Mouse (Mus musculus) layer of hippocampus, postnatal 25 days (tissue): ENCODE measurements around the gene Cdc26. TPM values are rescaled to one million over a fixed set of nuclear protein-coding genes. Genes with fewer than 3 reads are reported as not detected.

Experiments
- DNase-seq, 2 experiments: peaks; one replicate each; pipeline ENCODE4 v3.0.0; 2022; ENCODE audit warnings: mixed read lengths in 2 of 2, low spot score in 1 of 2; ENCODE audit errors: extremely low spot score in 1 of 2
- total RNA-seq, 2 experiments: library from RNA; stranded (reverse); gene quantifications; 2 replicates each; pipeline ENCODE4 v1.2.3; 2021

The Cdc26 gene
- total RNA-seq, 2 experiments from 2014 or later = 43.0 to 51.1 TPM

GRCm38 (mm10) chr4:62366291-62366690, 42.2 kb downstream of the Cdc26 start:
- DNase-seq = no peak

GRCm38 (mm10) chr4:62364299-62364698, 44.1 kb downstream of the Cdc26 start:
- no peak for DNase-seq

GRCm38 (mm10) chr4:62362437-62362836, 46.0 kb downstream of the Cdc26 start:
- no peak for DNase-seq

GRCm38 (mm10) chr4:62361997-62362396, 46.4 kb downstream of the Cdc26 start:
- no peak for DNase-seq

GRCm38 (mm10) chr4:62361571-62361970, 46.9 kb downstream of the Cdc26 start:
- DNase-seq = no peak

- no peak for DNase-seq
Measured at GRCm38 (mm10) chr4:62360805-62361455, 47.5 kb downstream of the Cdc26 start.

- peak; percentile 85 to 91 for DNase-seq
Measured at GRCm38 (mm10) chr4:62360088-62360804, 48.2 kb downstream of the Cdc26 start, which contains the start of the genes Fkbp15 and Slc31a1. Gene Fkbp15, minus strand, starts transcription at chr4:62360548. Gene Slc31a1, plus strand, starts transcription at chr4:62360727.

GRCm38 (mm10) chr4:62359256-62359775, 49.1 kb downstream of the Cdc26 start:
- no peak for DNase-seq

- no peak for DNase-seq
Measured at GRCm38 (mm10) chr4:62357631-62358148, 50.8 kb downstream of the Cdc26 start.

- DNase-seq = no peak
Measured at GRCm38 (mm10) chr4:62349371-62349770, 59.1 kb downstream of the Cdc26 start.

GRCm38 (mm10) chr4:62348329-62348705, 60.1 kb downstream of the Cdc26 start:
- no peak for DNase-seq

- DNase-seq = no peak
Measured at GRCm38 (mm10) chr4:62347605-62348328, 60.7 kb downstream of the Cdc26 start.

- no peak for DNase-seq
Measured at GRCm38 (mm10) chr4:62345827-62346226, 62.6 kb downstream of the Cdc26 start.

GRCm38 (mm10) chr4:62344000-62344399, 64.4 kb downstream of the Cdc26 start:
- no peak for DNase-seq

- no peak for DNase-seq
Measured at GRCm38 (mm10) chr4:62338536-62338935, 69.9 kb downstream of the Cdc26 start.

Other genes starting within 250 kb of the Cdc26 start
- gene Zfp37, start 177.6 kb downstream of the Cdc26 start, total RNA-seq = 10 to 100 TPM; 22.9 to 25.6 TPM
- 1 to 10 TPM; 8.3 to 8.9 TPM for gene Slc31a2, start 146.1 kb downstream of the Cdc26 start, total RNA-seq
- 10 to 100 TPM; 38.1 to 44.2 TPM for gene Fkbp15, start 48.1 kb downstream of the Cdc26 start, total RNA-seq
- 10 to 100 TPM; 16.2 to 16.8 TPM for gene Slc31a1, start 47.9 kb downstream of the Cdc26 start, total RNA-seq
- 10 to 100 TPM; 12.4 to 12.6 TPM for gene Prpf4, start 155 bp upstream of the Cdc26 start, total RNA-seq
- gene Rnf183, start 26.6 kb upstream of the Cdc26 start, total RNA-seq = not detected
- 1 to 10 TPM; 6.7 to 8.5 TPM for gene Wdr31, start 62.3 kb upstream of the Cdc26 start, total RNA-seq
- gene Bspry, start 71.4 kb upstream of the Cdc26 start, total RNA-seq = under 1 TPM; 0.20 to 0.38 TPM
- gene Hdhd3, start 94.8 kb upstream of the Cdc26 start, total RNA-seq = 10 to 100 TPM in 1 of 2 experiments, 1 to 10 TPM in 1; 9.4 to 10.7 TPM
- gene Alad, start 111.3 kb upstream of the Cdc26 start, total RNA-seq = 10 to 100 TPM; 25.8 to 28.9 TPM
- 10 to 100 TPM; 21.0 to 21.9 TPM for gene Pole3, start 116.4 kb upstream of the Cdc26 start, total RNA-seq
- under 1 TPM; 0.21 to 0.54 TPM for gene 4933430I17Rik, start 116.7 kb upstream of the Cdc26 start, total RNA-seq
- gene Rgs3, start 151.2 kb upstream of the Cdc26 start, total RNA-seq = 10 to 100 TPM; 18.9 to 23.6 TPM